Mouse (Mus musculus) CD4-positive, CD25-positive, alpha-beta regulatory T cell (primary cell): Measurements from ENCODE around the gene Tbx5. TPM values are rescaled to one million over a fixed set of nuclear protein-coding genes. Genes with fewer than 3 reads are reported as not detected.

Source experiments
- polyA plus RNA-seq: library from polyadenylated mRNA; unstranded; fragments of 100-300 nt; shearing (Covaris generic); gene quantifications from one replicate; pipeline ENCODE4 v1.2.1, GENCODE M21; 2017

Tbx5 gene
- not detected for polyA plus RNA-seq

GRCm38 (mm10) chr5:119832479-119832796 lies at the start of gene Tbx5:
Gene Tbx5 (plus strand): TSS chr5:119832668.

Other genes with a start within 250 kb of the Tbx5 start
- 0.06 TPM for gene Tbx3, start 162.0 kb upstream of the Tbx5 start, polyA plus RNA-seq